Mouse (Mus musculus) erythroblast, embryonic 14.5 days (primary cell): ENCODE data around the gene Atf7. TPM values are rescaled to one million over a fixed set of nuclear protein-coding genes. Genes with fewer than 3 reads are reported as not detected.

Experiments
- H3K27me3 ChIP-seq: 2 replicates; pipeline ENCODE4 v1.6.1; 2012; ENCODE audit warnings: inconsistent platforms; ENCODE audit not compliant: control insufficient read depth
- H3K36me3 ChIP-seq: 2 replicates; pipeline ENCODE4 v1.6.1; 2012; ENCODE audit warnings: mild to moderate bottlenecking, inconsistent platforms; ENCODE audit not compliant: control insufficient read depth
- H3K4me1 ChIP-seq: 2 replicates; pipeline ENCODE4 v1.6.1; 2012; ENCODE audit warnings: inconsistent platforms; ENCODE audit not compliant: control insufficient read depth
- H3K4me3 ChIP-seq: replicated peaks from 2 replicates; pipeline ENCODE3; 2012; ENCODE audit warnings: moderate library complexity, mild to moderate bottlenecking, inconsistent platforms
- H3K9me3 ChIP-seq: 2 replicates; pipeline ENCODE4 v1.6.1; 2012; ENCODE audit warnings: low read length, inconsistent platforms, mixed read lengths; ENCODE audit not compliant: control insufficient read depth
- GATA1 ChIP-seq: IDR thresholded peaks from 2 replicates; pipeline ENCODE4 v1.6.1; 2012; ENCODE audit warnings: low read length, inconsistent platforms, mixed read lengths
- TAL1 ChIP-seq: IDR thresholded peaks from 3 replicates; pipeline ENCODE4 v1.6.1; 2012; ENCODE audit warnings: low read length, inconsistent platforms, mixed read lengths
- polyA plus RNA-seq: library from polyadenylated mRNA; stranded (reverse); fragments of >175 nt; gene quantifications from 2 replicates; pipeline ENCODE4 v1.2.3, GENCODE M21; 2012

The Atf7 gene
- polyA plus RNA-seq, 1 experiment, result 0.72 TPM

GRCm38 (mm10) chr15:102572081-102572480 lies 53.2 kb downstream of the Atf7 start:
- Histone ChIP-seq H3K36me3 (peaks cover 2% of the 10 kb centered on the region), H3K9me3 (no peaks in the 10 kb centered on the region), H3K4me3 (no peak overlapping the region), H3K27me3 (no peaks in the 10 kb centered on the region), H3K4me1 (no peaks in the 10 kb centered on the region)
- TF ChIP-seq GATA1 (no peak), TAL1 (no peak)

GRCm38 (mm10) chr15:102567849-102568248 lies 57.4 kb downstream of the Atf7 start:
- H3K27me3 ChIP-seq, result no peaks in the 10 kb centered on the region
- H3K4me3 ChIP-seq, result no peak overlapping the region
- H3K9me3 ChIP-seq, result no peaks in the 10 kb centered on the region
- TF ChIP-seq TAL1, result no peak
- TF ChIP-seq GATA1, result no peak
- peaks cover 4% of the 10 kb centered on the region for H3K36me3 ChIP-seq
- H3K4me1 ChIP-seq, result no peaks in the 10 kb centered on the region

- Histone ChIP-seq H3K4me1 (no peaks in the 10 kb centered on the region), H3K36me3 (peaks cover 15% of the 10 kb centered on the region), H3K27me3 (no peaks in the 10 kb centered on the region), H3K4me3 (no peak overlapping the region), H3K9me3 (no peaks in the 10 kb centered on the region)
- TF ChIP-seq GATA1 (no peak), TAL1 (no peak)
Measured at GRCm38 (mm10) chr15:102563681-102564080, 61.6 kb downstream of the Atf7 start.

- no peak overlapping the region for H3K4me3 ChIP-seq
- no peak for TF ChIP-seq GATA1
- no peak for TF ChIP-seq TAL1
- H3K36me3 ChIP-seq, result peaks cover 15% of the 10 kb centered on the region
- H3K27me3 ChIP-seq, result no peaks in the 10 kb centered on the region
- no peaks in the 10 kb centered on the region for H3K9me3 ChIP-seq
- no peaks in the 10 kb centered on the region for H3K4me1 ChIP-seq
Measured at GRCm38 (mm10) chr15:102563061-102563460, 62.2 kb downstream of the Atf7 start.

GRCm38 (mm10) chr15:102562491-102562890 lies 62.8 kb downstream of the Atf7 start:
- no peak for TF ChIP-seq TAL1
- Histone ChIP-seq H3K27me3 (no peaks in the 10 kb centered on the region), H3K36me3 (peaks cover 15% of the 10 kb centered on the region), H3K4me1 (no peaks in the 10 kb centered on the region), H3K4me3 (no peak overlapping the region), H3K9me3 (no peaks in the 10 kb centered on the region)

GRCm38 (mm10) chr15:102557580-102557979 lies 67.7 kb downstream of the Atf7 start:
- H3K36me3 ChIP-seq, result peaks cover 36% of the 10 kb centered on the region
- no peaks in the 10 kb centered on the region for H3K9me3 ChIP-seq
- no peak overlapping the region for H3K4me3 ChIP-seq
- H3K4me1 ChIP-seq, result no peaks in the 10 kb centered on the region
- H3K27me3 ChIP-seq, result no peaks in the 10 kb centered on the region
- TF ChIP-seq GATA1, result no peak
- TF ChIP-seq TAL1, result no peak

- Histone ChIP-seq H3K36me3 (peaks cover 46% of the 10 kb centered on the region), H3K27me3 (no peaks in the 10 kb centered on the region), H3K4me3 (no peak overlapping the region), H3K9me3 (no peaks in the 10 kb centered on the region), H3K4me1 (no peaks in the 10 kb centered on the region)
- TF ChIP-seq TAL1 (no peak), GATA1 (no peak)
Measured at GRCm38 (mm10) chr15:102555581-102555980, 69.7 kb downstream of the Atf7 start.

- Histone ChIP-seq H3K4me1 (no peaks in the 10 kb centered on the region), H3K36me3 (peaks cover 48% of the 10 kb centered on the region), H3K4me3 (no peak overlapping the region), H3K9me3 (no peaks in the 10 kb centered on the region), H3K27me3 (no peaks in the 10 kb centered on the region)
- TF ChIP-seq GATA1, result no peak
- no peak for TF ChIP-seq TAL1
Measured at GRCm38 (mm10) chr15:102552599-102552998, 72.7 kb downstream of the Atf7 start.

GRCm38 (mm10) chr15:102547478-102547877 lies 77.8 kb downstream of the Atf7 start:
- no peaks in the 10 kb centered on the region for H3K4me1 ChIP-seq
- H3K27me3 ChIP-seq, result no peaks in the 10 kb centered on the region
- H3K9me3 ChIP-seq, result no peaks in the 10 kb centered on the region
- TF ChIP-seq GATA1 (no peak), TAL1 (no peak)
- peaks cover 55% of the 10 kb centered on the region for H3K36me3 ChIP-seq
- no peak overlapping the region for H3K4me3 ChIP-seq

GRCm38 (mm10) chr15:102546677-102547427 lies 78.4 kb downstream of the Atf7 start:
- TF ChIP-seq GATA1, result no peak
- no peak for TF ChIP-seq TAL1
- peaks cover 56% of the 10 kb centered on the region for H3K36me3 ChIP-seq
- no peaks in the 10 kb centered on the region for H3K27me3 ChIP-seq
- no peak overlapping the region for H3K4me3 ChIP-seq
- H3K9me3 ChIP-seq, result no peaks in the 10 kb centered on the region
- no peaks in the 10 kb centered on the region for H3K4me1 ChIP-seq
